8 mouse cellular contexts compared by ENCODE assay signal in genomic region chr10:42632453-42633360, GRCm38 (mm10). TPM values are rescaled to one million over a fixed set of nuclear protein-coding genes. Genes with fewer than 3 reads are reported as not detected.
A peak's percentile ranks its signal among the peaks of the same experiment; 100 is the strongest.
DNase-seq lines count a peak whose midpoint lies in the region; ATAC-seq and TF ChIP-seq lines count a peak whose summit lies in the region.

No protein-coding gene starts in this region.

- peaks cover 83% of the 10 kb centered on the region for H3K27me3 ChIP-seq in lung, embryonic 16.5 days (ENCODE audit: control insufficient read depth, insufficient read depth, low read depth, low read length)
- H3K27me3 ChIP-seq in hindbrain, embryonic 12.5 days, result peaks cover 96% of the 10 kb centered on the region
- H3K27me3 ChIP-seq in liver, embryonic 14.5 days (ENCODE audit: control insufficient read depth, insufficient read depth, low read length), result peaks cover 96% of the 10 kb centered on the region
- peaks cover 90% of the 10 kb centered on the region for H3K27me3 ChIP-seq in stomach, embryonic 16.5 days (ENCODE audit: control insufficient read depth, insufficient read depth, low read length)

- H3K9ac ChIP-seq in lung, embryonic 16.5 days (ENCODE audit: low read length), result 0 out of 2 replicates have a peak overlapping the region, but pooled peaks have one; percentile 21
- H3K9ac ChIP-seq in hindbrain, embryonic 12.5 days, result no peak overlapping the region
- no peak overlapping the region for H3K9ac ChIP-seq in liver, embryonic 14.5 days (replicated peaks)
- H3K9ac ChIP-seq in stomach, embryonic 16.5 days (ENCODE audit: low read length), result no peak overlapping the region

- no peaks in the 10 kb centered on the region for H3K36me3 ChIP-seq in lung, embryonic 16.5 days (ENCODE audit: control insufficient read depth, insufficient read depth, low read length)
- H3K36me3 ChIP-seq in hindbrain, embryonic 12.5 days, result no peaks in the 10 kb centered on the region
- H3K36me3 ChIP-seq in liver, embryonic 14.5 days (replicated peaks; ENCODE audit: control insufficient read depth, insufficient read depth, low read depth), result no peaks in the 10 kb centered on the region
- H3K36me3 ChIP-seq in stomach, embryonic 16.5 days (ENCODE audit: control insufficient read depth, insufficient read depth, low read length), result no peaks in the 10 kb centered on the region

- no peaks in the 10 kb centered on the region for H3K9me3 ChIP-seq in lung, embryonic 16.5 days (ENCODE audit: control insufficient read depth, low read length)
- H3K9me3 ChIP-seq in hindbrain, embryonic 12.5 days (replicated peaks), result no peaks in the 10 kb centered on the region
- no peaks in the 10 kb centered on the region for H3K9me3 ChIP-seq in liver, embryonic 14.5 days (ENCODE audit: control insufficient read depth, low read length)
- no peaks in the 10 kb centered on the region for H3K9me3 ChIP-seq in stomach, embryonic 16.5 days (replicated peaks; ENCODE audit: control insufficient read depth, low read length)

- peaks cover 17% of the 10 kb centered on the region for H3K4me1 ChIP-seq in lung, embryonic 16.5 days (replicated peaks; ENCODE audit: control insufficient read depth, insufficient read depth, low read length)
- peaks cover 20% of the 10 kb centered on the region for H3K4me1 ChIP-seq in hindbrain, embryonic 12.5 days
- H3K4me1 ChIP-seq in liver, embryonic 14.5 days (replicated peaks; ENCODE audit: control insufficient read depth in 2 of 2, insufficient read depth in 2 of 2, low read length in 1 of 2), result 0 out of 4 replicates have a peak, but pooled peaks cover 0 to 2% of the 10 kb centered on the region in 2 experiments
- peaks cover 23% of the 10 kb centered on the region for H3K4me1 ChIP-seq in stomach, embryonic 16.5 days (ENCODE audit: control insufficient read depth, insufficient read depth, low read length)

- TF ChIP-seq EP300 in liver, embryonic 14.5 days (IDR thresholded peaks at IDR 0.05; ENCODE audit: low read depth), result no peak

- peak overlapping the region; percentile 48 for H3K4me3 ChIP-seq in lung, embryonic 16.5 days (ENCODE audit: low read length)
- H3K4me3 ChIP-seq in hindbrain, embryonic 12.5 days, result peak overlapping the region; percentile 18
- peak overlapping the region; percentile 47 to 50 for H3K4me3 ChIP-seq in liver, embryonic 14.5 days (ENCODE audit: insufficient read depth in 1 of 2, low read depth in 2 of 2, low read length in 2 of 2)
- peak overlapping the region; percentile 44 for H3K4me3 ChIP-seq in stomach, embryonic 16.5 days (replicated peaks; ENCODE audit: low read length)

- no peak overlapping the region for H3K27ac ChIP-seq in lung, embryonic 16.5 days (ENCODE audit: low read length)
- H3K27ac ChIP-seq in hindbrain, embryonic 12.5 days, result no peak overlapping the region
- H3K27ac ChIP-seq in liver, embryonic 14.5 days, result no peak overlapping the region
- no peak overlapping the region for H3K27ac ChIP-seq in stomach, embryonic 16.5 days (ENCODE audit: low read length)

- peak overlapping the region; percentile 73 for H3K4me2 ChIP-seq in lung, embryonic 16.5 days (ENCODE audit: low read depth, low read length)
- peak overlapping the region; percentile 42 for H3K4me2 ChIP-seq in hindbrain, embryonic 12.5 days (replicated peaks)
- H3K4me2 ChIP-seq in liver, embryonic 14.5 days (ENCODE audit: low read depth), result peak overlapping the region; percentile 69
- peak overlapping the region; percentile 65 for H3K4me2 ChIP-seq in stomach, embryonic 16.5 days (ENCODE audit: low read depth, low read length)

- ATAC-seq in lung, embryonic 16.5 days (ENCODE audit: low read depth), result no peak
- ATAC-seq in hindbrain, embryonic 12.5 days (ENCODE audit: low FRiP score), result no peak
- ATAC-seq in liver, embryonic 14.5 days (ENCODE audit: insufficient read depth), result no peak
- ATAC-seq in stomach, embryonic 16.5 days (ENCODE audit: insufficient read depth, low FRiP score), result no peak

- no peak for DNase-seq in lung, postnatal 10 days
- DNase-seq in embryo, embryonic 9.5 days (ENCODE audit: extremely low spot score), result peak; percentile 63
- no peak for DNase-seq in liver, embryonic 14.5 days (ENCODE audit: low read depth in 3 of 3, low spot score in 3 of 3)
- DNase-seq in spleen, postnatal 36 days (ENCODE audit: low spot score in 2 of 2), result no peak
- no peak for DNase-seq in left cerebral cortex, adult 9 months (ENCODE audit: low spot score in 2 of 2)

- whole genome bisulfite sequencing in lung, embryonic 16.5 days, result under 1% methylated on average over 39 of the region's 39 CpGs
- under 1% methylated on average over 38 of the region's 39 CpGs for WGBS in hindbrain, embryonic 12.5 days
- WGBS in liver, embryonic 14.5 days (ENCODE audit: insufficient replicate concordance), result 1% methylated on average over 39 of the region's 39 CpGs
- WGBS in stomach, embryonic 16.5 days, result 1% methylated on average over 39 of the region's 39 CpGs

- TF ChIP-seq CTCF in liver, embryonic 14.5 days (IDR thresholded peaks at IDR 0.05; ENCODE audit: low read depth), result no peak

RNA-seq across cellular contexts. Expression of gene Ostm1, which starts 49.1 kb away (rescaled TPM):
- polyA plus RNA-seq in lung, embryonic 16.5 days (2015; fragmentation: Nextera tagmentation; extraction: Ambion mirVana), result 13.3 and 14.7 TPM in 2 replicates
- 24.9 TPM in 2 replicates for polyA plus RNA-seq in hindbrain, embryonic 12.5 days (2016; fragmentation: Nextera tagmentation; extraction: Ambion mirVana)
- polyA plus RNA-seq in liver, embryonic 14.5 days (2012; rRNA removed), result 6.2 and 7.0 TPM in 2 replicates
- polyA plus RNA-seq in liver, embryonic 14.5 days (2014; fragmentation: Nextera tagmentation; extraction: Ambion mirVana), result 14.3 and 17.2 TPM in 2 replicates
- polyA plus RNA-seq in stomach, embryonic 16.5 days (2015; fragmentation: Nextera tagmentation; extraction: Ambion mirVana), result 13.5 and 13.8 TPM in 2 replicates

RNA-seq across cellular contexts. Expression of gene Nr2e1, which starts 49.3 kb away (rescaled TPM):
- not detected in 2 replicates for polyA plus RNA-seq in lung, embryonic 16.5 days (2015; fragmentation: Nextera tagmentation; extraction: Ambion mirVana)
- 1.1 and 2.1 TPM in 2 replicates for polyA plus RNA-seq in hindbrain, embryonic 12.5 days (2016; fragmentation: Nextera tagmentation; extraction: Ambion mirVana)
- 0.06 TPM in 1 of 2 replicates, not detected in the other for polyA plus RNA-seq in liver, embryonic 14.5 days (2012; rRNA removed)
- not detected in 2 replicates for polyA plus RNA-seq in liver, embryonic 14.5 days (2014; fragmentation: Nextera tagmentation; extraction: Ambion mirVana)
- polyA plus RNA-seq in stomach, embryonic 16.5 days (2015; fragmentation: Nextera tagmentation; extraction: Ambion mirVana), result not detected in 2 replicates
